Mouse (Mus musculus): ENCODE data around the gene Cbr2. TPM values are rescaled to one million over a fixed set of nuclear protein-coding genes. Genes with fewer than 3 reads are reported as not detected.

Cbr2 gene
- polyA plus RNA-seq, 1 experiment = 51.7 TPM

DNA sequence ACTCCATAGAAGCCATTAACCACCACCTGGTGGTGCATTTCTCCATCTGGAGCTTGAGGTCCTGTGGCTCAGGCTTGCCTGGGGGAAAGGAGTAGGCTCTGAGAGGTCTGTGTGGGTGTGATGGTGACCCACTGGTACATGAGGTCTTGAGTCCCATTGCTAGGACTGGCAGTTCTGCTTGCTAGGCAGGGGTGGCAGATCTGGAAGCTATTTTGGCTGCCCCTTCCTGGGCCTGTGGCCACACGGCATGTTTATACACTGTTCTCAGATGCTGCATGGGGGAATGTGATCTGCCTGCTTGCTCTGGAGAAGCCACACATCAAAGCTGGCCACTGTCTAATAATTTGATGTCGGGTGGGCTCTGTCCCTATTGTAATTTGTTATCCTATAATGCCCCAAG, 47.8 kb downstream of the Cbr2 start:
- H3ac ChIP-seq (ENCODE audit: control insufficient read depth, insufficient read length, low read depth) = no peak overlapping the region
- H3K36me3 ChIP-seq (ENCODE audit: control insufficient read depth, insufficient read depth) = peaks cover 61% of the 10 kb centered on the region
- H3K27me3 ChIP-seq (ENCODE audit: control insufficient read depth, insufficient read depth, insufficient read length) = no peaks in the 10 kb centered on the region
- TF ChIP-seq MYOD1 (IDR thresholded peaks at IDR 0.05; ENCODE audit: control insufficient read depth, insufficient read length, low read depth) = no peak
- no peak for TF ChIP-seq CEBPB (IDR thresholded peaks at IDR 0.05; ENCODE audit: low read depth)
- TF ChIP-seq FOSL1 (IDR thresholded peaks at IDR 0.05; ENCODE audit: insufficient read depth, low read length, poor library complexity, severe bottlenecking) = no peak
- no peak for TF ChIP-seq MAX (IDR thresholded peaks at IDR 0.05)
- no peak for TF ChIP-seq MYOG (IDR thresholded peaks at IDR 0.05; ENCODE audit: control insufficient read depth, extremely low read depth, insufficient read length)
- TF ChIP-seq CTCF (IDR thresholded peaks at IDR 0.05; ENCODE audit: control insufficient read depth, insufficient read depth, insufficient read length) = no peak
- H3K79me3 ChIP-seq (ENCODE audit: low read depth) = peaks cover 7% of the 10 kb centered on the region
- peaks cover 16% of the 10 kb centered on the region for H3K79me2 ChIP-seq (ENCODE audit: control insufficient read depth, insufficient read depth)
- no peak overlapping the region for H3K4me3 ChIP-seq (ENCODE audit: insufficient read depth, poor library complexity, severe bottlenecking)

DNA sequence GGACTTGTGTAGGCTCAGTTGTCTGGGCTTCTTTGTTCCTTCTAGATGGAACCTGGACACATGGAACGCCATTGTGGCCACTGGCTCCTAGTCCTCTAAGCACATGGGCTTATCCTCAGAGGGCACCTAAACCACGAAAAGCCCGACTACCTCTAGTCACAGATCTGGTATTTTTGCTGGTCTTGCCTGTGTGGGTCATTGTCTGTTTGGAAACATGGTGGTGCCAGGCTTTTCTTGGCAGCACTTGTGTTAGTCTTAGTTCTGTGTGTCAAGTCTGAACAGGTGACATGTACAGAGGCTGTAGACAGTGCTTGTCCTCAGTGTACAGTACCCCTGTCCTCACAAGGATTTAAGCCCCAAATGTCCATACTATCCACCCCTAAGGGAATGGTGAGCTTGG, 48.4 kb downstream of the Cbr2 start:
- H3K27me3 ChIP-seq (ENCODE audit: control insufficient read depth, insufficient read depth, insufficient read length) = no peaks in the 10 kb centered on the region
- H3K36me3 ChIP-seq (ENCODE audit: control insufficient read depth, insufficient read depth) = peaks cover 61% of the 10 kb centered on the region
- no peak overlapping the region for H3K4me3 ChIP-seq (ENCODE audit: insufficient read depth, poor library complexity, severe bottlenecking)
- H3K79me3 ChIP-seq (ENCODE audit: low read depth) = peaks cover 7% of the 10 kb centered on the region
- no peak overlapping the region for H3ac ChIP-seq (ENCODE audit: control insufficient read depth, insufficient read length, low read depth)
- TF ChIP-seq MAX (IDR thresholded peaks at IDR 0.05) (peak; percentile 21), CEBPB (IDR thresholded peaks at IDR 0.05; ENCODE audit: low read depth) (no peak), MYOD1 (IDR thresholded peaks at IDR 0.05; ENCODE audit: control insufficient read depth, insufficient read length, low read depth) (no peak), USF1 (IDR thresholded peaks at IDR 0.05; ENCODE audit: low read depth) (no peak), CTCF (IDR thresholded peaks at IDR 0.05; ENCODE audit: control insufficient read depth, insufficient read depth, insufficient read length) (no peak), MYOG (IDR thresholded peaks at IDR 0.05; ENCODE audit: control insufficient read depth, extremely low read depth, insufficient read length) (no peak)
- peaks cover 16% of the 10 kb centered on the region for H3K79me2 ChIP-seq (ENCODE audit: control insufficient read depth, insufficient read depth)

DNA sequence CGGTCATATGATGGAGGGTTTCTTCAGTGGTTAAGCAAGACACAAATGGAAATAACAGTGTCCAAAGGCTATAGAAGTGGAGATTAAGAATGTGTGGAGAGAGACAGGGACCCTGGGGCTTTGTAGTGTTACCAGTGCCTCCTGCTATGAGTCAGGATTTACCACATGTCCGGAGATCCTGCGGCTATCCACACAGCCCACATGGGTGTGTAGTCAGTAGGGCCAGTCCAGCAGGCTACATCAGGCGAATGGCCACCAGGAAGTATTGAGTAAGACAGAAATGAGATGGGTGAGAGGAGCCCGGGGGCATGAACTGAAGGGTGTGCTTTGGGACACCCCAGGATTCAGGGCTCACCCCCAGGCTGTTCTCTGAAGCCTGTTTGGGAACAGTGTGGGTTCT, 49.2 kb downstream of the Cbr2 start:
- Histone ChIP-seq H3K79me2 (ENCODE audit: control insufficient read depth, insufficient read depth) (peaks cover 16% of the 10 kb centered on the region), H3K36me3 (ENCODE audit: control insufficient read depth, insufficient read depth) (peaks cover 63% of the 10 kb centered on the region), H3ac (ENCODE audit: control insufficient read depth, insufficient read length, low read depth) (no peak overlapping the region), H3K4me3 (ENCODE audit: insufficient read depth, poor library complexity, severe bottlenecking) (no peak overlapping the region), H3K27me3 (ENCODE audit: control insufficient read depth, insufficient read depth, insufficient read length) (no peaks in the 10 kb centered on the region), H3K79me3 (ENCODE audit: low read depth) (peaks cover 7% of the 10 kb centered on the region)
- TF ChIP-seq MYOG (IDR thresholded peaks at IDR 0.05; ENCODE audit: control insufficient read depth, extremely low read depth, insufficient read length) (no peak), FOSL1 (IDR thresholded peaks at IDR 0.05; ENCODE audit: insufficient read depth, low read length, poor library complexity, severe bottlenecking) (peak; percentile 44), CEBPB (IDR thresholded peaks at IDR 0.05; ENCODE audit: low read depth) (peak; percentile 69), USF1 (IDR thresholded peaks at IDR 0.05; ENCODE audit: low read depth) (peak; percentile 28), CTCF (IDR thresholded peaks at IDR 0.05; ENCODE audit: control insufficient read depth, insufficient read depth, insufficient read length) (no peak), MAX (IDR thresholded peaks at IDR 0.05) (peak; percentile 86), MYOD1 (IDR thresholded peaks at IDR 0.05; ENCODE audit: control insufficient read depth, insufficient read length, low read depth) (no peak)

DNA sequence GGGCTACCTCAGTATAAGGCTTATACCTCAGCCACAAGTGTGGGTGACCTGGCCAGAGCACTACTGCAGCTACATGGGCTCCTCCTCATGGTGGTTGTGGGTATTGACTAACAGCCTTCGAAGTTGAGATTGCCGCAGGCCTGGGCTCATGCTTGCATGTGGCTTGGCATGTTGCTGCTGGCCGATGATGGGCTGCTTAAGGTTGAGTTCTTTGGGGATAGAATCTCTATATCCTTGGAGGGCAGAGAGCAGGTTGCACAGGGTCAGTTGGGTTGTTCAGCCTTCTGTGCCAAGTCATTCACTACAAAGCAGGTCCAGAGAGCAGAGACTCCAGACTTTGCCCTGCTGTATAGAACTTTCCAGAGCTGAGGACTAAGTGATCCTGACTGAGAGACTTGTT, 52.0 kb downstream of the Cbr2 start:
- H3K27me3 ChIP-seq (ENCODE audit: control insufficient read depth, insufficient read depth, insufficient read length) = no peaks in the 10 kb centered on the region
- no peak for TF ChIP-seq CTCF (IDR thresholded peaks at IDR 0.05; ENCODE audit: control insufficient read depth, insufficient read depth, insufficient read length)
- TF ChIP-seq CEBPB (IDR thresholded peaks at IDR 0.05; ENCODE audit: low read depth) = no peak
- no peak for TF ChIP-seq MAX (IDR thresholded peaks at IDR 0.05)
- no peak for TF ChIP-seq FOSL1 (IDR thresholded peaks at IDR 0.05; ENCODE audit: insufficient read depth, low read length, poor library complexity, severe bottlenecking)
- TF ChIP-seq USF1 (IDR thresholded peaks at IDR 0.05; ENCODE audit: low read depth) = no peak
- TF ChIP-seq MYOD1 (IDR thresholded peaks at IDR 0.05; ENCODE audit: control insufficient read depth, insufficient read length, low read depth) = no peak
- no peak for TF ChIP-seq MYOG (IDR thresholded peaks at IDR 0.05; ENCODE audit: control insufficient read depth, extremely low read depth, insufficient read length)
- H3K79me3 ChIP-seq (ENCODE audit: low read depth) = peaks cover 5% of the 10 kb centered on the region

More for the DNA sequence above, 52.0 kb downstream of the Cbr2 start:
- peaks cover 51% of the 10 kb centered on the region for H3K36me3 ChIP-seq (ENCODE audit: control insufficient read depth, insufficient read depth)
- H3K79me2 ChIP-seq (ENCODE audit: control insufficient read depth, insufficient read depth) = peaks cover 38% of the 10 kb centered on the region
- H3ac ChIP-seq (ENCODE audit: control insufficient read depth, insufficient read length, low read depth) = no peak overlapping the region
- no peak overlapping the region for H3K4me3 ChIP-seq (ENCODE audit: insufficient read depth, poor library complexity, severe bottlenecking)

Other genes starting within 250 kb of the Cbr2 start
- gene Mrpl12, start 247.5 kb downstream of the Cbr2 start, polyA plus RNA-seq (2012; fragmentation: generic; extraction: Trizol) = 338 TPM
- gene Slc25a10, start 240.3 kb downstream of the Cbr2 start, polyA plus RNA-seq (2012; fragmentation: generic; extraction: Trizol) = 154 TPM
- gene Gcgr, start 201.4 kb downstream of the Cbr2 start, polyA plus RNA-seq (2012; fragmentation: generic; extraction: Trizol) = not detected
- 90.7 TPM for gene Mcrip1, start 182.4 kb downstream of the Cbr2 start, polyA plus RNA-seq (2012; fragmentation: generic; extraction: Trizol)
- 0.12 TPM for gene Ppp1r27, start 181.0 kb downstream of the Cbr2 start, polyA plus RNA-seq (2012; fragmentation: generic; extraction: Trizol)
- 519 TPM for gene P4hb, start 158.9 kb downstream of the Cbr2 start, polyA plus RNA-seq (2012; fragmentation: generic; extraction: Trizol)
- 1,072 TPM for gene Arhgdia, start 150.5 kb downstream of the Cbr2 start, polyA plus RNA-seq (2012; fragmentation: generic; extraction: Trizol)
- 218 TPM for gene Alyref, start 133.7 kb downstream of the Cbr2 start, polyA plus RNA-seq (2012; fragmentation: generic; extraction: Trizol)
- 254 TPM for gene Anapc11, start 133.7 kb downstream of the Cbr2 start, polyA plus RNA-seq (2012; fragmentation: generic; extraction: Trizol)
- gene Npb, start 123.6 kb downstream of the Cbr2 start, polyA plus RNA-seq (2012; fragmentation: generic; extraction: Trizol) = not detected
- gene Pcyt2, start 114.2 kb downstream of the Cbr2 start, polyA plus RNA-seq (2012; fragmentation: generic; extraction: Trizol) = 51.5 TPM
- 21.9 TPM for gene Sirt7, start 106.9 kb downstream of the Cbr2 start, polyA plus RNA-seq (2012; fragmentation: generic; extraction: Trizol)
- 33.3 TPM for gene Mafg, start 98.5 kb downstream of the Cbr2 start, polyA plus RNA-seq (2012; fragmentation: generic; extraction: Trizol)
- 16.1 TPM for gene Pycr1, start 88.3 kb downstream of the Cbr2 start, polyA plus RNA-seq (2012; fragmentation: generic; extraction: Trizol)
- not detected for gene Myadml2, start 84.0 kb downstream of the Cbr2 start, polyA plus RNA-seq (2012; fragmentation: generic; extraction: Trizol)
- gene Notum, start 70.9 kb downstream of the Cbr2 start, polyA plus RNA-seq (2012; fragmentation: generic; extraction: Trizol) = 0.43 TPM
- 66.0 TPM for gene Aspscr1, start 59.1 kb downstream of the Cbr2 start, polyA plus RNA-seq (2012; fragmentation: generic; extraction: Trizol)
- 57.6 TPM for gene Cenpx, start 18.4 kb downstream of the Cbr2 start, polyA plus RNA-seq (2012; fragmentation: generic; extraction: Trizol)
- 13.5 TPM for gene Lrrc45, start 18.2 kb downstream of the Cbr2 start, polyA plus RNA-seq (2012; fragmentation: generic; extraction: Trizol)
- gene Rac3, start 10.6 kb downstream of the Cbr2 start, polyA plus RNA-seq (2012; fragmentation: generic; extraction: Trizol) = 2.5 TPM
- gene Dcxr, start 4.8 kb downstream of the Cbr2 start, polyA plus RNA-seq (2012; fragmentation: generic; extraction: Trizol) = 15.4 TPM
- gene Hmga1b, start 30.7 kb upstream of the Cbr2 start, polyA plus RNA-seq (2012; fragmentation: generic; extraction: Trizol) = 774 TPM
- 17.6 TPM for gene Rfng, start 52.1 kb upstream of the Cbr2 start, polyA plus RNA-seq (2012; fragmentation: generic; extraction: Trizol)
- gene Gps1, start 52.2 kb upstream of the Cbr2 start, polyA plus RNA-seq (2012; fragmentation: generic; extraction: Trizol) = 187 TPM
- gene Dus1l, start 64.3 kb upstream of the Cbr2 start, polyA plus RNA-seq (2012; fragmentation: generic; extraction: Trizol) = 64.7 TPM
- gene Fasn, start 92.4 kb upstream of the Cbr2 start, polyA plus RNA-seq (2012; fragmentation: generic; extraction: Trizol) = 199 TPM
- 1.1 TPM for gene Ccdc57, start 200.8 kb upstream of the Cbr2 start, polyA plus RNA-seq (2012; fragmentation: generic; extraction: Trizol)
- 0.89 TPM for gene Slc16a3, start 216.4 kb upstream of the Cbr2 start, polyA plus RNA-seq (2012; fragmentation: generic; extraction: Trizol)

Measured in C2C12 (cell line).